Mouse (Mus musculus) embryonic fibroblast, embryonic 13.5 days (primary cell): Measurements from ENCODE around the gene Oas1d.

Experiments used
- CTCF ChIP-seq: IDR thresholded peaks from 2 replicates; pipeline ENCODE4 v1.5.1; 2011; ENCODE audit warnings: mild to moderate bottlenecking, control low read depth, low read length, moderate library complexity, borderline replicate concordance; ENCODE audit not compliant: insufficient read depth
- POLR2A ChIP-seq: IDR thresholded peaks from 2 replicates; pipeline ENCODE4 v1.6.1; 2011; ENCODE audit warnings: low read depth, mild to moderate bottlenecking, control low read depth, low read length, moderate library complexity

GRCm38 (mm10) chr5:120892243-120892660 lies 22.1 kb upstream of the Oas1d start:
- no peak for TF ChIP-seq POLR2A
- no peak for TF ChIP-seq CTCF
